Mouse (Mus musculus): ENCODE data around the gene Gtpbp3. TPM values are rescaled to one million over a fixed set of nuclear protein-coding genes. Genes with fewer than 3 reads are reported as not detected.

Gtpbp3 gene
- total RNA-seq (2014; rRNA removed): 28.0 and 31.5 TPM in 2 replicates
- polyA plus RNA-seq (2015; fragmentation: Nextera tagmentation; extraction: Ambion mirVana): 11.4 and 11.5 TPM in 2 replicates

GRCm38 (mm10) chr8:71487691-71488445, at the start of gene Gtpbp3:
Gene Gtpbp3 (plus strand): TSS chr8:71488103.
- Histone ChIP-seq H3K9me3 (ENCODE audit: low read length) (no peaks in the 10 kb centered on the region), H3K9ac (replicated peaks; ENCODE audit: low read length, poor library complexity, severe bottlenecking) (peak within 1 kb of the TSS; percentile 75), H3K4me1 (ENCODE audit: insufficient read depth, low read length) (0 out of 2 replicates have a peak, but pooled peaks cover 12% of the 10 kb centered on the region), H3K27ac (ENCODE audit: low read depth, low read length) (peak within 1 kb of the TSS; percentile 43), H3K4me2 (ENCODE audit: low read depth, low read length, poor library complexity, severe bottlenecking) (peak within 1 kb of the TSS; percentile 100), H3K4me3 (ENCODE audit: low read depth, low read length) (peak within 1 kb of the TSS; percentile 66), H3K36me3 (ENCODE audit: insufficient read depth, low read length) (peaks cover 29% of the 10 kb centered on the region), H3K27me3 (ENCODE audit: insufficient read depth, low read length) (no peaks in the 10 kb centered on the region)
- WGBS: 0% methylated on average over 33 of the region's 33 CpGs
- no peak for TF ChIP-seq CTCF (IDR thresholded peaks at IDR 0.05)
- ATAC-seq (ENCODE audit: low FRiP score) (peak; percentile 32), DNase-seq (ENCODE audit: low spot score) (peak; percentile 83)

GRCm38 (mm10) chr8:71441404-71441803, 46.5 kb upstream of the Gtpbp3 start:
- TF ChIP-seq CTCF (IDR thresholded peaks at IDR 0.05): peak; percentile 89
- Histone ChIP-seq H3K4me3 (ENCODE audit: low read depth, low read length) (no peak overlapping the region), H3K36me3 (ENCODE audit: insufficient read depth, low read length) (no peaks in the 10 kb centered on the region), H3K4me2 (ENCODE audit: low read depth, low read length, poor library complexity, severe bottlenecking) (no peak overlapping the region), H3K27ac (ENCODE audit: low read depth, low read length) (no peak overlapping the region), H3K9me3 (ENCODE audit: low read length) (no peaks in the 10 kb centered on the region), H3K27me3 (ENCODE audit: insufficient read depth, low read length) (no peaks in the 10 kb centered on the region), H3K4me1 (ENCODE audit: insufficient read depth, low read length) (no peaks in the 10 kb centered on the region), H3K9ac (replicated peaks; ENCODE audit: low read length, poor library complexity, severe bottlenecking) (no peak overlapping the region)
- 0 out of 2 replicates have a peak, but pooled peaks have one; percentile 23 for ATAC-seq (ENCODE audit: low FRiP score)
- whole genome bisulfite sequencing: under 1% methylated on average over 7 of the region's 7 CpGs
- DNase-seq (ENCODE audit: low spot score): peak; percentile 84

- TF ChIP-seq CTCF (IDR thresholded peaks at IDR 0.05): no peak
- Histone ChIP-seq H3K4me1 (ENCODE audit: insufficient read depth, low read length) (no peaks in the 10 kb centered on the region), H3K27me3 (ENCODE audit: insufficient read depth, low read length) (no peaks in the 10 kb centered on the region), H3K36me3 (ENCODE audit: insufficient read depth, low read length) (no peaks in the 10 kb centered on the region), H3K9ac (replicated peaks; ENCODE audit: low read length, poor library complexity, severe bottlenecking) (no peak overlapping the region), H3K9me3 (ENCODE audit: low read length) (no peaks in the 10 kb centered on the region), H3K27ac (ENCODE audit: low read depth, low read length) (no peak overlapping the region), H3K4me3 (ENCODE audit: low read depth, low read length) (no peak overlapping the region), H3K4me2 (ENCODE audit: low read depth, low read length, poor library complexity, severe bottlenecking) (no peak overlapping the region)
- 85% methylated on average over 7 of the region's 7 CpGs for WGBS
- DNase-seq (ENCODE audit: low spot score) (no peak), ATAC-seq (ENCODE audit: low FRiP score) (no peak)
These were observed 42.8 kb upstream of the Gtpbp3 start for GRCm38 (mm10) chr8:71445096-71445495.

- Histone ChIP-seq H3K4me1 (ENCODE audit: insufficient read depth, low read length) (no peaks in the 10 kb centered on the region), H3K27me3 (ENCODE audit: insufficient read depth, low read length) (no peaks in the 10 kb centered on the region), H3K4me2 (ENCODE audit: low read depth, low read length, poor library complexity, severe bottlenecking) (no peak overlapping the region), H3K27ac (ENCODE audit: low read depth, low read length) (no peak overlapping the region), H3K4me3 (ENCODE audit: low read depth, low read length) (no peak overlapping the region), H3K9me3 (ENCODE audit: low read length) (no peaks in the 10 kb centered on the region), H3K9ac (replicated peaks; ENCODE audit: low read length, poor library complexity, severe bottlenecking) (no peak overlapping the region), H3K36me3 (ENCODE audit: insufficient read depth, low read length) (no peaks in the 10 kb centered on the region)
- 68% methylated on average over 4 of the region's 4 CpGs for WGBS
- ATAC-seq (ENCODE audit: low FRiP score): no peak
- no peak for TF ChIP-seq CTCF (IDR thresholded peaks at IDR 0.05)
- no peak for DNase-seq (ENCODE audit: low spot score)
These were observed 36.6 kb upstream of the Gtpbp3 start for GRCm38 (mm10) chr8:71451337-71451736.

- WGBS: 60% methylated on average over 11 of the region's 11 CpGs
- no peak overlapping the region for H3K4me2 ChIP-seq (ENCODE audit: low read depth, low read length, poor library complexity, severe bottlenecking)
- TF ChIP-seq CTCF (IDR thresholded peaks at IDR 0.05): no peak
- no peaks in the 10 kb centered on the region for H3K9me3 ChIP-seq (ENCODE audit: low read length)
- no peak overlapping the region for H3K9ac ChIP-seq (replicated peaks; ENCODE audit: low read length, poor library complexity, severe bottlenecking)
- DNase-seq (ENCODE audit: low spot score): no peak
- no peaks in the 10 kb centered on the region for H3K4me1 ChIP-seq (ENCODE audit: insufficient read depth, low read length)
- H3K27me3 ChIP-seq (ENCODE audit: insufficient read depth, low read length): no peaks in the 10 kb centered on the region
- ATAC-seq (ENCODE audit: low FRiP score): no peak
- H3K36me3 ChIP-seq (ENCODE audit: insufficient read depth, low read length): peaks cover 2% of the 10 kb centered on the region; the same call in 1 of the 2 replicates
- H3K4me3 ChIP-seq (ENCODE audit: low read depth, low read length): no peak overlapping the region
- H3K27ac ChIP-seq (ENCODE audit: low read depth, low read length): no peak overlapping the region
These were observed 36.1 kb upstream of the Gtpbp3 start for GRCm38 (mm10) chr8:71451777-71452176.

GRCm38 (mm10) chr8:71452669-71453068, 35.2 kb upstream of the Gtpbp3 start:
- no peaks in the 10 kb centered on the region for H3K4me1 ChIP-seq (ENCODE audit: insufficient read depth, low read length)
- 86% methylated on average over 2 of the region's 2 CpGs for WGBS

More at GRCm38 (mm10) chr8:71452669-71453068, 35.2 kb upstream of the Gtpbp3 start:
- Histone ChIP-seq H3K4me2 (ENCODE audit: low read depth, low read length, poor library complexity, severe bottlenecking) (no peak overlapping the region), H3K27me3 (ENCODE audit: insufficient read depth, low read length) (no peaks in the 10 kb centered on the region), H3K9ac (replicated peaks; ENCODE audit: low read length, poor library complexity, severe bottlenecking) (no peak overlapping the region), H3K9me3 (ENCODE audit: low read length) (no peaks in the 10 kb centered on the region), H3K4me3 (ENCODE audit: low read depth, low read length) (no peak overlapping the region), H3K36me3 (ENCODE audit: insufficient read depth, low read length) (peaks cover 11% of the 10 kb centered on the region), H3K27ac (ENCODE audit: low read depth, low read length) (no peak overlapping the region)
- DNase-seq (ENCODE audit: low spot score) (no peak), ATAC-seq (ENCODE audit: low FRiP score) (no peak)
- TF ChIP-seq CTCF (IDR thresholded peaks at IDR 0.05): no peak

Data from midbrain, postnatal 0 days (tissue).